Mouse (Mus musculus) CH12.LX (cell line): ENCODE measurements around the gene Med29. TPM values are rescaled to one million over a fixed set of nuclear protein-coding genes. Genes with fewer than 3 reads are reported as not detected.
A peak's percentile ranks its signal among the peaks of the same experiment; 100 is the strongest.

ENCODE experiments used
- DNase-seq: peaks from one replicate; pipeline ENCODE4 v3.0.0-alpha.2; 2013; ENCODE audit errors: extremely low read depth
- H3K27ac ChIP-seq: 2 replicates; pipeline ENCODE4 v1.5.1; 2012; ENCODE audit warnings: low read depth, mild to moderate bottlenecking, control low read depth, moderate library complexity; ENCODE audit not compliant: insufficient read depth
- H3K27me3 ChIP-seq: replicated peaks from 2 replicates; pipeline ENCODE3; 2012; ENCODE audit warnings: inconsistent platforms
- H3K36me3 ChIP-seq, 2 experiments: replicated peaks in 1 of 2; 2 replicates each; pipeline versions ENCODE3 to v1.6.1; 2012; ENCODE audit warnings: inconsistent platforms in 1 of 2, low read length in 1 of 2, mild to moderate bottlenecking in 1 of 2, mixed read lengths in 1 of 2, moderate library complexity in 1 of 2; ENCODE audit not compliant: control insufficient read depth in 1 of 2, insufficient read depth in 1 of 2
- H3K4me1 ChIP-seq, 2 experiments: 2 replicates each; pipeline ENCODE4 v1.6.1; 2012; ENCODE audit warnings: inconsistent platforms in 1 of 2, moderate library complexity in 1 of 2; ENCODE audit not compliant: insufficient read depth in 2 of 2, control insufficient read depth in 1 of 2
- H3K4me2 ChIP-seq: 2 replicates; pipeline ENCODE4 v1.6.1; 2012; ENCODE audit warnings: low read depth, mild to moderate bottlenecking, control low read depth; ENCODE audit not compliant: poor library complexity, insufficient read depth, severe bottlenecking
- H3K4me3 ChIP-seq, 3 experiments: fragments of 150-350 bp in 1 of 3; sonication (generic) in 1 of 3; replicated peaks in 1 of 3; 2 replicates each; pipeline versions ENCODE3 to v1.5.1; 2011 to 2012; ENCODE audit warnings: low read depth in 2 of 3, low read length in 2 of 3, mild to moderate bottlenecking in 2 of 3, moderate library complexity in 2 of 3, control low read depth in 1 of 3, improper control_type of control experiment in 1 of 3, inconsistent platforms in 1 of 3, mixed read lengths in 1 of 3; ENCODE audit not compliant: poor library complexity in 1 of 3
- H3K79me2 ChIP-seq: replicated peaks from 2 replicates; pipeline ENCODE4 v1.6.1; 2012; ENCODE audit warnings: mild to moderate bottlenecking, moderate library complexity; ENCODE audit not compliant: control insufficient read depth, poor library complexity, insufficient read depth, severe bottlenecking; ENCODE audit errors: extremely low read depth
- H3K9ac ChIP-seq: 2 replicates; pipeline ENCODE4 v1.6.1; 2012; ENCODE audit warnings: low read depth, mild to moderate bottlenecking, control low read depth, moderate library complexity; ENCODE audit not compliant: insufficient read depth
- H3K9me3 ChIP-seq: replicated peaks from 2 replicates; pipeline ENCODE3; 2012; ENCODE audit warnings: low read length, inconsistent platforms, mixed read lengths
- BHLHE40 ChIP-seq: IDR thresholded peaks from 2 replicates; pipeline ENCODE4 v1.6.1; 2011; ENCODE audit warnings: mild to moderate bottlenecking, low read depth, low read length, improper control_type of control experiment
- CHD1 ChIP-seq: IDR thresholded peaks from 2 replicates; pipeline ENCODE4 v1.6.1; 2012; ENCODE audit warnings: low read depth, low read length, improper control_type of control experiment, inconsistent platforms
- CHD2 ChIP-seq: IDR thresholded peaks from 2 replicates; pipeline ENCODE4 v1.6.1; 2011; ENCODE audit warnings: low read length, improper control_type of control experiment
- CTCF ChIP-seq, 2 experiments: IDR thresholded peaks in 1 of 2; conservative IDR thresholded peaks in 1 of 2; 2 replicates each; pipeline ENCODE4 v1.5.1; 2011 to 2012; ENCODE audit warnings: low read depth in 2 of 2, low read length in 2 of 2, improper control_type of control experiment in 1 of 2, inconsistent platforms in 1 of 2, mild to moderate bottlenecking in 1 of 2, moderate library complexity in 1 of 2
- E2F4 ChIP-seq: IDR thresholded peaks from 2 replicates; pipeline ENCODE4 v1.6.1; 2011; ENCODE audit warnings: low read depth, low read length, improper control_type of control experiment; ENCODE audit not compliant: insufficient replicate concordance
- ELF1 ChIP-seq: IDR thresholded peaks from 2 replicates; pipeline ENCODE4 v1.6.1; 2014; ENCODE audit warnings: low read depth, mild to moderate bottlenecking, inconsistent platforms, low read length, improper control_type of control experiment
- EP300 ChIP-seq: IDR thresholded peaks from 2 replicates; pipeline ENCODE4 v1.6.1; 2011; ENCODE audit warnings: low read length, improper control_type of control experiment
- ETS1 ChIP-seq: conservative IDR thresholded peaks from 2 replicates; pipeline ENCODE4 v1.6.1; 2012; ENCODE audit warnings: low read depth, mild to moderate bottlenecking, inconsistent platforms, low read length, improper control_type of control experiment, moderate library complexity
- GABPA ChIP-seq: IDR thresholded peaks from 2 replicates; pipeline ENCODE4 v1.6.1; 2012; ENCODE audit warnings: low read depth, low read length, improper control_type of control experiment, inconsistent platforms; ENCODE audit not compliant: insufficient replicate concordance
- HCFC1 ChIP-seq: IDR thresholded peaks from 2 replicates; pipeline ENCODE4 v1.6.1; 2012; ENCODE audit warnings: low read depth, mild to moderate bottlenecking, inconsistent platforms, low read length, improper control_type of control experiment
- IRF4 ChIP-seq: IDR thresholded peaks from 2 replicates; pipeline ENCODE4 v1.6.1; 2014; ENCODE audit warnings: low read depth, mild to moderate bottlenecking, inconsistent platforms, low read length, improper control_type of control experiment
- JUN ChIP-seq: IDR thresholded peaks from 2 replicates; pipeline ENCODE4 v1.6.1; 2011; ENCODE audit warnings: low read depth, mild to moderate bottlenecking, low read length, improper control_type of control experiment, moderate library complexity; ENCODE audit not compliant: insufficient read depth
- JUND ChIP-seq: conservative IDR thresholded peaks from 2 replicates; pipeline ENCODE4 v1.6.1; 2011; ENCODE audit warnings: low read depth, low read length, improper control_type of control experiment
- KAT2A ChIP-seq: IDR thresholded peaks from 2 replicates; pipeline ENCODE4 v1.6.1; 2012; ENCODE audit warnings: low read length, improper control_type of control experiment, inconsistent platforms; ENCODE audit not compliant: insufficient replicate concordance
- MAFK ChIP-seq: IDR thresholded peaks from 2 replicates; pipeline ENCODE4 v1.6.1; 2011; ENCODE audit warnings: low read length, improper control_type of control experiment; ENCODE audit not compliant: insufficient replicate concordance
- MAX ChIP-seq: IDR thresholded peaks from 2 replicates; pipeline ENCODE4 v1.6.1; 2011; ENCODE audit warnings: low read length, improper control_type of control experiment
- MAZ ChIP-seq: IDR thresholded peaks from 2 replicates; pipeline ENCODE4 v1.6.1; 2012; ENCODE audit warnings: low read depth, mild to moderate bottlenecking, inconsistent platforms, low read length, improper control_type of control experiment, moderate library complexity
- MEF2A ChIP-seq: IDR thresholded peaks from 2 replicates; pipeline ENCODE4 v1.6.1; 2014; ENCODE audit warnings: low read depth, mild to moderate bottlenecking, inconsistent platforms, low read length, improper control_type of control experiment, borderline replicate concordance
- MXI1 ChIP-seq: IDR thresholded peaks from 2 replicates; pipeline ENCODE4 v1.6.1; 2011; ENCODE audit warnings: mild to moderate bottlenecking, low read depth, low read length, improper control_type of control experiment
- NELFE ChIP-seq: IDR thresholded peaks from 2 replicates; pipeline ENCODE4 v1.6.1; 2011; ENCODE audit warnings: low read depth, low read length, improper control_type of control experiment
- PAX5 ChIP-seq: IDR thresholded peaks from 2 replicates; pipeline ENCODE4 v1.6.1; 2012; ENCODE audit warnings: low read length, inconsistent platforms, mixed read lengths
- POLR2A ChIP-seq: IDR thresholded peaks from 2 replicates; pipeline ENCODE4 v1.6.1; 2011; ENCODE audit warnings: low read depth, mild to moderate bottlenecking, improper control_type of control experiment, low read length
- POLR2AphosphoS2 ChIP-seq: IDR thresholded peaks from 2 replicates; pipeline ENCODE4 v1.6.1; 2011; ENCODE audit warnings: low read depth, low read length, improper control_type of control experiment
- RAD21 ChIP-seq: IDR thresholded peaks from 2 replicates; pipeline ENCODE4 v1.6.1; 2011; ENCODE audit warnings: low read depth, mild to moderate bottlenecking, low read length, improper control_type of control experiment, moderate library complexity
- RCOR1 ChIP-seq: conservative IDR thresholded peaks from 2 replicates; pipeline ENCODE4 v1.6.1; 2012; ENCODE audit warnings: low read depth, mild to moderate bottlenecking, inconsistent platforms, low read length, improper control_type of control experiment
- SIN3A ChIP-seq: IDR thresholded peaks from 2 replicates; pipeline ENCODE4 v1.6.1; 2012; ENCODE audit warnings: low read length, improper control_type of control experiment, inconsistent platforms
- TBP ChIP-seq: conservative IDR thresholded peaks from 2 replicates; pipeline ENCODE4 v1.6.1; 2011; ENCODE audit warnings: low read depth, low read length, improper control_type of control experiment
- UBTF ChIP-seq: IDR thresholded peaks from 2 replicates; pipeline ENCODE4 v1.6.1; 2012; ENCODE audit warnings: low read depth, mild to moderate bottlenecking, inconsistent platforms, low read length, improper control_type of control experiment, moderate library complexity
- USF1 ChIP-seq: IDR thresholded peaks from 2 replicates; pipeline ENCODE4 v1.6.1; 2014; ENCODE audit warnings: low read depth, mild to moderate bottlenecking, inconsistent platforms, low read length, improper control_type of control experiment
- USF2 ChIP-seq: conservative IDR thresholded peaks from 2 replicates; pipeline ENCODE4 v1.6.1; 2011; ENCODE audit warnings: low read depth, low read length, improper control_type of control experiment
- ZC3H11A ChIP-seq: IDR thresholded peaks from 2 replicates; pipeline ENCODE4 v1.6.1; 2012; ENCODE audit warnings: low read depth, mild to moderate bottlenecking, inconsistent platforms, low read length, improper control_type of control experiment
- ZKSCAN1 ChIP-seq: IDR thresholded peaks from 2 replicates; pipeline ENCODE4 v1.6.1; 2012; ENCODE audit warnings: low read depth, inconsistent platforms, low read length, improper control_type of control experiment, borderline replicate concordance
- ZMIZ1 ChIP-seq: IDR thresholded peaks from 2 replicates; pipeline ENCODE4 v1.6.1; 2012; ENCODE audit warnings: low read depth, mild to moderate bottlenecking, inconsistent platforms, low read length, improper control_type of control experiment
- dilution Hi-C: fragments of 300-500 bp; cut with MboI; formaldehyde crosslinking; loops from 2 replicates; pipeline ENCODE4 v1.14.3; 2020; ENCODE audit warnings: low sequenced_read_pairs; ENCODE audit not compliant: extremely low pct_unique_long_range_greater_than_20kb, extremely low pct_ligation_motif_present
- in situ Hi-C: fragments of 300-500 bp; cut with MboI; formaldehyde crosslinking; loops from 3 replicates; pipeline ENCODE4 v1.14.3; 2019; ENCODE audit warnings: low sequenced_read_pairs, low pct_ligation_motif_present, low pct_unique_long_range_greater_than_20kb, mixed read lengths
- polyA plus RNA-seq: library from polyadenylated mRNA; unstranded; fragments of >175 nt; gene quantifications from 2 replicates; pipeline ENCODE4 v1.2.1, GENCODE M21; 2012; ENCODE audit warnings: low read depth; ENCODE audit not compliant: insufficient read length
- total RNA-seq, 2 experiments: library from RNA; depleted of rRNA; stranded (reverse); fragments of 300-350 nt in 1 of 2; fragments of >200 nt in 1 of 2; gene quantifications; 2 replicates each; pipeline ENCODE4 v1.2.3; 2012 to 2014

Med29 gene
- total and polyA plus RNA-seq, 3 experiments: 19.8 to 26.9 (median 23.5) TPM

GRCm38 (mm10) chr7:28427738-28428137, 35.2 kb upstream of the Med29 start:
- Histone ChIP-seq H3K4me1 (peaks cover 13 to 66% of the 10 kb centered on the region in 2 experiments), H3K79me2 (peaks cover 22% of the 10 kb centered on the region), H3K27me3 (no peaks in the 10 kb centered on the region), H3K9ac (no peak overlapping the region), H3K4me3 (no peak overlapping the region), H3K4me2 (no peak overlapping the region), H3K36me3 (peaks cover 8 to 50% of the 10 kb centered on the region in 2 experiments), H3K27ac (no peak overlapping the region), H3K9me3 (no peaks in the 10 kb centered on the region)
- no peak for DNase-seq
- no peak for TF ChIP-seq USF1
- dilution Hi-C loops (no loop called here), in situ Hi-C loops (no loop called here)

GRCm38 (mm10) chr7:28423018-28423417, 30.5 kb upstream of the Med29 start:
- Histone ChIP-seq H3K9me3 (peaks cover 1% of the 10 kb centered on the region), H3K9ac (no peak overlapping the region), H3K27ac (peak overlapping the region; percentile 66), H3K79me2 (peaks cover 16% of the 10 kb centered on the region), H3K4me2 (no peak overlapping the region), H3K36me3 (peaks cover 45 to 76% of the 10 kb centered on the region in 2 experiments), H3K4me3 (peak overlapping the region in 1 of 3 experiments; percentile 42), H3K27me3 (no peaks in the 10 kb centered on the region), H3K4me1 (peaks cover 13 to 35% of the 10 kb centered on the region in 2 experiments)
- dilution Hi-C loops (no loop called here), in situ Hi-C loops (no loop called here)
- peak; percentile 28 for DNase-seq
- TF ChIP-seq ELF1 (no peak), ZMIZ1 (no peak), MXI1 (0 out of 2 replicates have a peak, but pooled peaks have one; percentile 32), PAX5 (no peak), TBP (no peak), KAT2A (no peak), CTCF (conservative IDR thresholded peaks at IDR 0.05 in 1 of 2, IDR thresholded peaks at IDR 0.05 in 1 of 2; ENCODE audit: low read depth in 2 of 2, low read length in 2 of 2) (no peak; a peak in 1 of 4 replicates), MAX (0 out of 2 replicates have a peak, but pooled peaks have one; percentile 11), ETS1 (peak; percentile 68), USF1 (no peak), BHLHE40 (peak; percentile 18; the same call in 1 of the 2 replicates), MAZ (peak; percentile 44; the same call in 1 of the 2 replicates), POLR2A (no peak), UBTF (no peak), POLR2AphosphoS2 (no peak), CHD1 (no peak), HCFC1 (no peak; the same call in 1 of the 2 replicates), NELFE (no peak), SIN3A (0 out of 2 replicates have a peak, but pooled peaks have one; percentile 72), CHD2 (0 out of 2 replicates have a peak, but pooled peaks have one; percentile 43), IRF4 (peak; percentile 86), RCOR1 (no peak), ZKSCAN1 (no peak), MAFK (peak; percentile 43; the same call in 1 of the 2 replicates), RAD21 (peak; percentile 12), EP300 (peak; percentile 77), E2F4 (no peak), MEF2A (peak; percentile 48; the same call in 1 of the 2 replicates), GABPA (no peak), ZC3H11A (no peak), USF2 (no peak), JUN (peak; percentile 61; the same call in 1 of the 2 replicates), JUND (peak; percentile 84)
